Mouse (Mus musculus): ENCODE data around the gene Hagh. TPM values are rescaled to one million over a fixed set of nuclear protein-coding genes. Genes with fewer than 3 reads are reported as not detected.
A peak's percentile ranks its signal among the peaks of the same experiment; 100 is the strongest.

The Hagh gene
- 92.4 and 146 TPM in 2 replicates for polyA plus RNA-seq (2011; ENCODE audit: insufficient read depth, insufficient read length, low replicate concordance, missing spikeins)

DNA sequence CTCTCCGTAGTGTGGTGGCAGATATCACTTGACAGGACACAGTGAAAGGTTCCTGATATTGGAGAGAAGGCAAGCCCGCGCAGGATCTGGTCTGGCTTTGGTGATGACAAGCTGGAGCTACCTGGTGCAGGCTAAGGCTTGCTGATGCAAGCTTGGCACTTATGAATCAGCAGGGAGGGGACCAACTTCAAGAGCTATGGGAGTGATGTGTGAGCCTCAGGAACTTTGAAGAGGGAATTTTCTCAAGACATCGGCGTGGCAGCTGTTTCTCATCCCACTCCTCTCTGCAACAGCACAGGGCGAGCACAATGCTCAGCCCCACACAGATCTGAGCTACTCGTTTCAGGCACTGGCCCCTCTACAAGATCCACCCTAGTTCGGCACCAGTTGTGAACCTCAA lies at the start of gene Hagh:
Gene Hagh, plus strand, starts transcription at position 302 of the 400 bp plus-strand sequence.
- TF ChIP-seq POLR2A (IDR thresholded peaks at IDR 0.05; ENCODE audit: borderline replicate concordance, control insufficient read depth, low read depth, low read length) (no peak), CTCF (IDR thresholded peaks at IDR 0.05; ENCODE audit: control insufficient read depth, insufficient read depth, low read length) (no peak)
- Histone ChIP-seq H3K4me3 (replicated peaks; ENCODE audit: control insufficient read depth, low read depth, low read length) (no peak within 1 kb of the TSS), H3K27ac (ENCODE audit: control insufficient read depth, insufficient read depth, low read depth, low read length, poor library complexity) (no peak within 1 kb of the TSS), H3K4me1 (ENCODE audit: control insufficient read depth, insufficient read depth, low read length) (no peaks in the 10 kb centered on the region)
- 77% methylated on average over 8 of the region's 8 CpGs for whole genome bisulfite sequencing

DNA sequence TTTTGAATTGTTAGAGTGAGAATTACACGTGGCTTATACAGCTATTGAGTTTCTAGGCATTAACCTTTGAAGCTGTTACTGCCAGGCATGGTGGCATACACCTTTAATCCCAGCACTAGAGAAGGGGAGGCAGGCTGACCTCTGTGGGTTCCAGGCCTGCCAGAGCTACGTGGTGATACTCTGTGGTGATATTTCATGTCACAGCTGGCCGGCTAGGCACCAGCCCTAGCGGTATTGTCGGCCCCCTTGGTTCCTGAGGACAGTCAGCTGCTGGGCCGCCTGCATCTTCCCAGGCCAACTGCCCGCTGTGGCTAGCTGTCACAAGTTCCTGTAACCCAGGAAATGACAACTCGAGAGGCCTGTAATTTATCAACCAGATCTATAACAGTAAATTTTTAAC lies 47.8 kb upstream of the Hagh start:
- H3K4me1 ChIP-seq (ENCODE audit: control insufficient read depth, insufficient read depth, low read length): no peaks in the 10 kb centered on the region
- no peak overlapping the region for H3K27ac ChIP-seq (ENCODE audit: control insufficient read depth, insufficient read depth, low read depth, low read length, poor library complexity)
- no peak for TF ChIP-seq CTCF (IDR thresholded peaks at IDR 0.05; ENCODE audit: control insufficient read depth, insufficient read depth, low read length)
- WGBS: 37% methylated on average over 8 of the region's 8 CpGs
- H3K4me3 ChIP-seq (replicated peaks; ENCODE audit: control insufficient read depth, low read depth, low read length): no peak overlapping the region

DNA sequence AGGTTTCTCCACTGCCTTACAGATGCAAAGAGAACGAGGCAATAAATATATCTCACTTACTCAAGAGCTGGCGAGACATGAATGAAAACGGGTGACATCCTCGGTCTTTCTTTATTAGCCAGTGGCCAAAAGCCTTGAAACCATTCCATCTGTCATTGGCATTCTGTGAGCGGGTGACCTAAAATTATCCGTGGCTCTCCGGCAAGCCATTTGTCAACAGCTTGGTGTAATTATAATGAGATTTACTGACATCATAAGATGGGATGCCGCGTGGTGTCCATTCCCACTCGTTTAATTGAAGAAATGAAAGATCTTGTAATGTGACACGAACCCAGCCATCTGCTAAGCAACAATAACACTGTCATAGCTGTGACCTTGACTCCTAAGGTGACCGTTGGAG lies 45.2 kb upstream of the Hagh start:
- 76% methylated on average over 12 of the region's 12 CpGs for WGBS
- Histone ChIP-seq H3K27ac (ENCODE audit: control insufficient read depth, insufficient read depth, low read depth, low read length, poor library complexity) (no peak overlapping the region), H3K4me3 (replicated peaks; ENCODE audit: control insufficient read depth, low read depth, low read length) (no peak overlapping the region), H3K4me1 (ENCODE audit: control insufficient read depth, insufficient read depth, low read length) (no peaks in the 10 kb centered on the region)
- TF ChIP-seq CTCF (IDR thresholded peaks at IDR 0.05; ENCODE audit: control insufficient read depth, insufficient read depth, low read length): no peak

DNA sequence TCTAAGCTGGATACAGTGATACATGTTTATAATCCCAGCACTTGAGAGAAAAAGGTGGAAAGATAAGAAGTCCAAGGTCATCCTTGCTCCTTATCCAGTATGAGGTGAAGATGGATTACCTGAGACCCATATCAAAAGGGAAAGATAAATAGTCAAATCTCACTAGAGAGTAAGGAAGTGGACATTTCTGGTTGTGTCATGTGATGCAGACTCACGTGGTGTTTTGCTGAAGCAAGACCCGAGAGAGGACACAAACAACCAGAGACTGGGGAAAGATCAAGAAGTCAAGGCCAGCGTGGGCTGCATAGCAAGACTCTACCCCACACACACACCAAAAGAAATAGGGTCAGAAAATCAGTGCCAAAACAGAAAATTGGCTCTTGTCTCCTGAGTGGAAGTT lies 43.0 kb upstream of the Hagh start:
- H3K4me3 ChIP-seq (replicated peaks; ENCODE audit: control insufficient read depth, low read depth, low read length): no peak overlapping the region
- no peaks in the 10 kb centered on the region for H3K4me1 ChIP-seq (ENCODE audit: control insufficient read depth, insufficient read depth, low read length)
- no peak overlapping the region for H3K27ac ChIP-seq (ENCODE audit: control insufficient read depth, insufficient read depth, low read depth, low read length, poor library complexity)
- TF ChIP-seq CTCF (IDR thresholded peaks at IDR 0.05; ENCODE audit: control insufficient read depth, insufficient read depth, low read length): no peak
- 35% methylated on average over 3 of the region's 3 CpGs for WGBS

DNA sequence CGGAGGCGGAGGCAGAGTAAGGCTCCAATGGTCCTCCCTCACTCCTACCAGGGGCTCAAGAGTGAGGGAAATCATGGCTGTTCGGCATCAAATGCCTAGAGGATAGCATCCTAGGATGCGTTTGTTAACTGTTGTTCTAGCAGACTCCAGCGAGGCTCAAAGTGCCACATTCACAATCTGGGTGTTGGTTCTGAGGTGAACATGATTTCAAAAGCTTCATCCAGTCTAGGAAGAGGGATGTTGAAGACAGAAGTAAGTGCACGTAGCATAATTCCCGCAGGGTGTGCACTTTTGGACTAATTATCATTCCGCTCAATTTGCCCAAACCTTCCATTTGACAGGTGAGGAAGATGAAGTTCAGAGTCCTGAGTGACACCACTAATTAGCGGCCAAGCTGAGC lies 41.7 kb upstream of the Hagh start:
- no peak overlapping the region for H3K4me3 ChIP-seq (replicated peaks; ENCODE audit: control insufficient read depth, low read depth, low read length)
- H3K27ac ChIP-seq (ENCODE audit: control insufficient read depth, insufficient read depth, low read depth, low read length, poor library complexity): no peak overlapping the region
- TF ChIP-seq CTCF (IDR thresholded peaks at IDR 0.05; ENCODE audit: control insufficient read depth, insufficient read depth, low read length): no peak
- TF ChIP-seq POLR2A (IDR thresholded peaks at IDR 0.05; ENCODE audit: borderline replicate concordance, control insufficient read depth, low read depth, low read length): no peak
- 69% methylated on average over 9 of the region's 9 CpGs for WGBS
- H3K4me1 ChIP-seq (ENCODE audit: control insufficient read depth, insufficient read depth, low read length): no peaks in the 10 kb centered on the region

DNA sequence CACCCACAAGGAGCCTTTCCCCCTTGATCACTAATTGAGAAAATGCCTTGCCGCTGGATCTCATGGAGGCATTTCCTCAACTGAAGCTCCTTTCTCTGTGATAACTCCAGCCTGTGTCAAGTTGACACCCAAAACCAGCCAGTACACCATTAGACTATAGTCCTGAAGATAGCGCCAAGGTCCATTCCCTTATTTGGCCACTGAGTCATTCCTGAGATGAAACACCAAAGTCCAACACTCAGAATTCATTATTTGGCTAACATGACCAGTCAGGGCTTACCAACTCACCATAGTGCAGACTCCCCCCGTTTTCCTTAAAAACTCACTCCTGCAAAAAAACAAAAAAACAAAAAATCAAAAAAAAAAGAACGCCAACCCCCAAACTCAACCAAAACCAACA lies 40.5 kb upstream of the Hagh start:
- no peaks in the 10 kb centered on the region; the same call in 1 of the 2 replicates for H3K4me1 ChIP-seq (ENCODE audit: control insufficient read depth, insufficient read depth, low read length)
- 88% methylated on average over 4 of the region's 4 CpGs for WGBS
- no peak for TF ChIP-seq POLR2A (IDR thresholded peaks at IDR 0.05; ENCODE audit: borderline replicate concordance, control insufficient read depth, low read depth, low read length)
- TF ChIP-seq CTCF (IDR thresholded peaks at IDR 0.05; ENCODE audit: control insufficient read depth, insufficient read depth, low read length): no peak

DNA sequence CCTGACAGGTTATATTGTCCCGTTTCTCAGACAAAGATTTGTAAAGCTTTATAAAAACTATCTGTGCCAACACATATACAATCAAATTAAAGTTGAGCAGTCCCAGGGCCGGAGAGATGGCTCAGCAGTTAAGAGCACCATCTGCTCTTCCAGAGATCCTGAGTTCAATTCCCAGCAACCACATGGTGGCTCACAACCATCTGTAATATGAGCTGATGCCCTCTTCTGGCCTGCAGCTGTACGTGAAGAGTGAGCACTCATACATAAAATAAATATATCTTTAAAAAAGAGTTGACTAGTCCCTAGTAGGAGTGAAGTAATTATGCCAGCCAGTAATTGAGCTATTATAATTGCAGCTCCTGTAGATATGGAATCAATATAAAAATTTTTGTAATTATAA lies 39.4 kb upstream of the Hagh start:
- Histone ChIP-seq H3K4me3 (replicated peaks; ENCODE audit: control insufficient read depth, low read depth, low read length) (no peak overlapping the region), H3K4me1 (ENCODE audit: control insufficient read depth, insufficient read depth, low read length) (no peaks in the 10 kb centered on the region; the same call in 1 of the 2 replicates), H3K27ac (ENCODE audit: control insufficient read depth, insufficient read depth, low read depth, low read length, poor library complexity) (no peak overlapping the region)
- TF ChIP-seq CTCF (IDR thresholded peaks at IDR 0.05; ENCODE audit: control insufficient read depth, insufficient read depth, low read length) (no peak), POLR2A (IDR thresholded peaks at IDR 0.05; ENCODE audit: borderline replicate concordance, control insufficient read depth, low read depth, low read length) (no peak)
- 58% methylated on average over 3 of the region's 3 CpGs for WGBS

More for the DNA sequence above, 40.5 kb upstream of the Hagh start:
- Histone ChIP-seq H3K4me3 (replicated peaks; ENCODE audit: control insufficient read depth, low read depth, low read length) (no peak overlapping the region), H3K27ac (ENCODE audit: control insufficient read depth, insufficient read depth, low read depth, low read length, poor library complexity) (no peak overlapping the region)

DNA sequence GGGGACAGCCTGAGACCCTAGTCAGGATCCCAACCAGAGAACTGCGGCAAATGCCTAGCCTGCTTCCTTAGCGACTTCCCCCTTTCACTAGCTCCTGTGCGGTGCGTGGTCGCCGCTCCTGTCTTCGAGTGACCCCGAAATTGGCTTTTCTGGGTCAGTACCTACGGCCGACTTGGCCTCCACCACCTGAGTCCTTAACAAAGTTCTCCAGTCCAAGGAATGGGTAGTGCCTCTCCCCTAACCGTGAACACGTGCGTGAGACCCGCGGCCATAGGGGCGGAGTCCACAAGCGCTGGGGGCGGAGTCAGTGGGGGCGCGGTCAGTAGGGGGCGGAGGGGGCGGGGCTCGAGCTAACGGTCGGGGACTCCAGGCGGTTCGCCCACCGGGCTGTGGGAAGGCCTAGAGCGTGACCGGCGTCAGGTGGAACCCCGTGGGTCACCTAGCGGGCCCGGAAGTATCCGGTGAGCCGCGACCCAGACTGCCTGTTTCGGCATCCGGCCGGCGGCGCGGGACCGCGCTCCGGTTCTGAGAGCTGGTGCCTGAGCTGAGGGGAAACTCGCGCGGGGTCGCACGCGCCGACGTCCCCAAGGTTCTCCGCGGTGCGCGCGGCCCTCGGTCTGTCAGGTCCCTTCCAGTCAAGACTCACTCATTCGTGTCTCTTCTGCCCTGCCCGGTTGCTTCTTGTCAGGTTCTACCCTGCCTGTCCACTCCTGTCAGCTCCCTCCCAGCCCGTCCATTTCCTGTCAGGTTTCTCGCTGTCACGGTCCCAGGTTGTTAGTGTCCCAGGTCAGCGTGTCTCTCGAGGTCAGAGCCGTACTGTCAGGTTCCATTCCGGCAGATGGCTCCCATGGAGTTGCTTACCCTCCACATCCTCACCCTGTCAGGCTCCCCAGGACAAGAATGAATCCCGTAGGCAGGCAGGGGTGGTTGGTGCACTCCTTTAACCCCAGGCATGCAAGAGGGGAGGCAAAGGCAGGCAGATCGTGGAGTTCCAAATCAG lies 35.7 kb upstream of the Hagh start, which contains the start of gene Meiob:
Gene Meiob, plus strand, starts transcription at position 338 of the 1,000 bp plus-strand sequence.
- TF ChIP-seq CTCF (IDR thresholded peaks at IDR 0.05; ENCODE audit: control insufficient read depth, insufficient read depth, low read length): 0 out of 2 replicates have a peak, but pooled peaks have one; percentile 2
- TF ChIP-seq POLR2A (IDR thresholded peaks at IDR 0.05; ENCODE audit: borderline replicate concordance, control insufficient read depth, low read depth, low read length): peak; percentile 34; the same call in 1 of the 2 replicates
- WGBS: 1% methylated on average over 71 of the region's 71 CpGs
- H3K4me1 ChIP-seq (ENCODE audit: control insufficient read depth, insufficient read depth, low read length): no peaks in the 10 kb centered on the region; the same call in 1 of the 2 replicates
- peak within 1 kb of the TSS; percentile 88 for H3K4me3 ChIP-seq (replicated peaks; ENCODE audit: control insufficient read depth, low read depth, low read length)
- H3K27ac ChIP-seq (ENCODE audit: control insufficient read depth, insufficient read depth, low read depth, low read length, poor library complexity): no peak within 1 kb of the TSS

Measured in bone marrow, adult 2 months (tissue).